Mouse (Mus musculus): ENCODE measurements around the gene Ntng1. TPM values are rescaled to one million over a fixed set of nuclear protein-coding genes. Genes with fewer than 3 reads are reported as not detected.

Gene Ntng1
- total and polyA plus RNA-seq, 2 experiments from 2014 or later = 20.1 to 28.2 TPM

GRCm38 (mm10) chr3:109917077-109917476 is 226.7 kb downstream of the Ntng1 start:
- no peaks in the 10 kb centered on the region for H3K27me3 ChIP-seq (ENCODE audit: insufficient read depth, low read length)
- no peaks in the 10 kb centered on the region for H3K9me3 ChIP-seq (ENCODE audit: low read length)
- no peak overlapping the region for H3K4me2 ChIP-seq (ENCODE audit: low read depth, low read length)
- WGBS = 42% methylated on average over 4 of the region's 4 CpGs
- DNase-seq (ENCODE audit: low spot score) (no peak), ATAC-seq (no peak)
- no peaks in the 10 kb centered on the region for H3K36me3 ChIP-seq (ENCODE audit: insufficient read depth, low read length)
- TF ChIP-seq CTCF (IDR thresholded peaks at IDR 0.05; ENCODE audit: low read depth) = no peak
- H3K27ac ChIP-seq = no peak overlapping the region
- H3K4me1 ChIP-seq (ENCODE audit: insufficient read depth, low read length) = 0 out of 2 replicates have a peak, but pooled peaks cover 5% of the 10 kb centered on the region
- no peak overlapping the region for H3K4me3 ChIP-seq (ENCODE audit: low read length)
- no peak overlapping the region for H3K9ac ChIP-seq (replicated peaks; ENCODE audit: low read length)

DNA sequence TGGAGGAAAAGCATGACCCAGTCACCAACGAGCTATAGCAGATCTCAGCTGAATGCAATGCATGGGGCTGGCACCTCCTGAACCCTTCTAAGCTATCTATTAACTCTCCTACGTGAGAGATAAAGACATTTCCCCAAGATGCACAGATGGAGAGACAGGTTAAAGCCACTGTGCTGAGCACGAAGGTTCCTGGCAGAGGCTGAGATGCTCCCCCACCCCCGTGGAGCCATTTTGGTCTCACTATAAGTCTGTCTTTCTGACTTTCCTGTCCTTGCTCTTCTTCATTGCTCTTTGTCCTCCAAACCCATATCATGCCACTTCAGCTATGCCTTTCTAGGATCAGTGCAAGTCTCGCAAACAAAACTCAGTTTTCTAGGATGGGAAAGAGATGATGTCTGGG is 229.6 kb downstream of the Ntng1 start:
- ATAC-seq (no peak), DNase-seq (ENCODE audit: low spot score) (no peak)
- Histone ChIP-seq H3K4me3 (ENCODE audit: low read length) (no peak overlapping the region), H3K9ac (replicated peaks; ENCODE audit: low read length) (no peak overlapping the region), H3K9me3 (ENCODE audit: low read length) (no peaks in the 10 kb centered on the region), H3K36me3 (ENCODE audit: insufficient read depth, low read length) (no peaks in the 10 kb centered on the region), H3K4me1 (ENCODE audit: insufficient read depth, low read length) (0 out of 2 replicates have a peak, but pooled peaks cover 5% of the 10 kb centered on the region), H3K27ac (no peak overlapping the region), H3K4me2 (ENCODE audit: low read depth, low read length) (no peak overlapping the region), H3K27me3 (ENCODE audit: insufficient read depth, low read length) (no peaks in the 10 kb centered on the region)
- WGBS = 74% methylated on average over 5 of the region's 5 CpGs
- no peak for TF ChIP-seq CTCF (IDR thresholded peaks at IDR 0.05; ENCODE audit: low read depth)

- 37% methylated on average over 1 of the region's 1 CpGs for WGBS
These were observed 253.2 kb downstream of the Ntng1 start for GRCm38 (mm10) chr3:109890600-109890999.

DNA sequence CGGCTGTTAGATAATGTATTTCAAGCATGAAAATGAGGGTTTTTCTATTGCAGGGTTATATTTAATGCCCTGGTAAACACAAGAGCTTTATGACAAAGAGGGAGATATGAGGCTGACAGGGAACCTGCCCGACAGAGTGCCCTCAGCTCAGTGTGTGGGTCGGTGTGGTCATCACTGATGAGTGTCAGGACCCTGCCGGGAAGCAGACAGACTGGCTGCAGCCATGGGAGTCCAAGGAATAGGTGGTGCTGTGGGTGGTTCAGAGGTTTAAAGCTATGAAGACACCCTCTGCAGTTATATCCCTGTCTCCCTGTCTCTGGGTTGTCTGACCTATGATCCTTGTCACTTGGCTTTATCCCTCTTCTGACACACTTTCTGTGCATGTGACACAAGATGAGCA is 258.1 kb downstream of the Ntng1 start:
- H3K27me3 ChIP-seq (ENCODE audit: insufficient read depth, low read length) = no peaks in the 10 kb centered on the region
- H3K9ac ChIP-seq (replicated peaks; ENCODE audit: low read length) = no peak overlapping the region
- TF ChIP-seq CTCF (IDR thresholded peaks at IDR 0.05; ENCODE audit: low read depth) = no peak
- ATAC-seq = no peak; the same call in 1 of the 2 replicates
- no peak overlapping the region for H3K27ac ChIP-seq
- H3K4me1 ChIP-seq (ENCODE audit: insufficient read depth, low read length) = no peaks in the 10 kb centered on the region
- WGBS = 42% methylated on average over 4 of the region's 4 CpGs
- DNase-seq (ENCODE audit: low spot score) = no peak
- no peak overlapping the region for H3K4me3 ChIP-seq (ENCODE audit: low read length)
- H3K36me3 ChIP-seq (ENCODE audit: insufficient read depth, low read length) = no peaks in the 10 kb centered on the region
- no peak overlapping the region for H3K4me2 ChIP-seq (ENCODE audit: low read depth, low read length)
- H3K9me3 ChIP-seq (ENCODE audit: low read length) = no peaks in the 10 kb centered on the region

More at GRCm38 (mm10) chr3:109890600-109890999, 253.2 kb downstream of the Ntng1 start:
- no peak for TF ChIP-seq CTCF (IDR thresholded peaks at IDR 0.05; ENCODE audit: low read depth)
- no peak overlapping the region for H3K4me2 ChIP-seq (ENCODE audit: low read depth, low read length)
- H3K9ac ChIP-seq (replicated peaks; ENCODE audit: low read length) = no peak overlapping the region
- H3K27ac ChIP-seq = no peak overlapping the region
- H3K27me3 ChIP-seq (ENCODE audit: insufficient read depth, low read length) = no peaks in the 10 kb centered on the region
- no peaks in the 10 kb centered on the region for H3K9me3 ChIP-seq (ENCODE audit: low read length)
- H3K4me3 ChIP-seq (ENCODE audit: low read length) = no peak overlapping the region
- DNase-seq (ENCODE audit: low spot score) (no peak), ATAC-seq (no peak)
- H3K4me1 ChIP-seq (ENCODE audit: insufficient read depth, low read length) = no peaks in the 10 kb centered on the region
- no peaks in the 10 kb centered on the region for H3K36me3 ChIP-seq (ENCODE audit: insufficient read depth, low read length)

GRCm38 (mm10) chr3:109879061-109879460 is 264.8 kb downstream of the Ntng1 start:
- no peak overlapping the region for H3K27ac ChIP-seq
- DNase-seq (ENCODE audit: low spot score) (no peak), ATAC-seq (no peak)
- no peaks in the 10 kb centered on the region for H3K4me1 ChIP-seq (ENCODE audit: insufficient read depth, low read length)
- no peak overlapping the region for H3K4me2 ChIP-seq (ENCODE audit: low read depth, low read length)
- no peak overlapping the region for H3K9ac ChIP-seq (replicated peaks; ENCODE audit: low read length)
- no peaks in the 10 kb centered on the region for H3K27me3 ChIP-seq (ENCODE audit: insufficient read depth, low read length)
- H3K4me3 ChIP-seq (ENCODE audit: low read length) = no peak overlapping the region
- H3K9me3 ChIP-seq (ENCODE audit: low read length) = no peaks in the 10 kb centered on the region
- 84% methylated on average over 4 of the region's 4 CpGs for WGBS
- no peak for TF ChIP-seq CTCF (IDR thresholded peaks at IDR 0.05; ENCODE audit: low read depth)
- H3K36me3 ChIP-seq (ENCODE audit: insufficient read depth, low read length) = no peaks in the 10 kb centered on the region

GRCm38 (mm10) chr3:109871986-109872385 is 271.8 kb downstream of the Ntng1 start:
- DNase-seq (ENCODE audit: low spot score) (no peak), ATAC-seq (no peak)
- Histone ChIP-seq H3K9me3 (ENCODE audit: low read length) (no peaks in the 10 kb centered on the region), H3K4me2 (ENCODE audit: low read depth, low read length) (no peak overlapping the region), H3K9ac (replicated peaks; ENCODE audit: low read length) (no peak overlapping the region), H3K4me1 (ENCODE audit: insufficient read depth, low read length) (no peaks in the 10 kb centered on the region), H3K36me3 (ENCODE audit: insufficient read depth, low read length) (no peaks in the 10 kb centered on the region), H3K27ac (no peak overlapping the region), H3K27me3 (ENCODE audit: insufficient read depth, low read length) (no peaks in the 10 kb centered on the region), H3K4me3 (ENCODE audit: low read length) (no peak overlapping the region)
- no peak for TF ChIP-seq CTCF (IDR thresholded peaks at IDR 0.05; ENCODE audit: low read depth)
- 92% methylated on average over 17 of the region's 17 CpGs for WGBS

DNA sequence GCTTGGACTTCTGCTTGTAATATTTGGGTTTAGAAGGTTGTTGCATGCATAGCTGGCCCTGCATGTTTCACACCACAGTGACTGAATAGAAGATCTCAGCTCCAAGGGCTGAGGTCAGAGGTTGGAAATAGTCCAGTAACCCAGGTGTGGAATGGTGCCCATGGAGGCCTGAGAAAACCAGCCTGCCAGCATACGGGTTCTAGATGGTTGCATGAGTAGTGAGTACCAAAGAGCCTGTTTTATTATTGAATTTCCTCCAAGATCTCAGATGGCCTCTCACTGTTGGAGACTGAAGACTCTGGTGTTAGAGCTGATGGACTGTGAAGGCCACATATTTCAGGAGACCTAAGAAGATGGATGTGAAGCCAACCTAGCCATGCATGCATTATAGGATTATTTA is 285.5 kb downstream of the Ntng1 start:
- Histone ChIP-seq H3K4me3 (ENCODE audit: low read length) (no peak overlapping the region), H3K4me2 (ENCODE audit: low read depth, low read length) (no peak overlapping the region), H3K9ac (replicated peaks; ENCODE audit: low read length) (no peak overlapping the region), H3K9me3 (ENCODE audit: low read length) (no peaks in the 10 kb centered on the region), H3K36me3 (ENCODE audit: insufficient read depth, low read length) (no peaks in the 10 kb centered on the region), H3K4me1 (ENCODE audit: insufficient read depth, low read length) (no peaks in the 10 kb centered on the region), H3K27me3 (ENCODE audit: insufficient read depth, low read length) (no peaks in the 10 kb centered on the region), H3K27ac (no peak overlapping the region)
- TF ChIP-seq CTCF (IDR thresholded peaks at IDR 0.05; ENCODE audit: low read depth) = no peak
- ATAC-seq (peak; percentile 79), DNase-seq (ENCODE audit: low spot score) (peak; percentile 62)
- 69% methylated on average over 1 of the region's 1 CpGs for WGBS

Data from hindbrain, postnatal 0 days (tissue).